Mouse (Mus musculus) C2C12 (cell line): Measurements from ENCODE around the gene Eef1akmt4.

Experiments used
- CEBPB ChIP-seq: IDR thresholded peaks from one replicate; pipeline ENCODE4 v1.6.1; 2011; ENCODE audit warnings: low read depth, mild to moderate bottlenecking, control low read depth, moderate library complexity
- CTCF ChIP-seq: IDR thresholded peaks from one replicate; pipeline ENCODE4 v1.5.1; 2011; ENCODE audit not compliant: control insufficient read depth, insufficient read depth, insufficient read length
- MAX ChIP-seq: IDR thresholded peaks from one replicate; pipeline ENCODE4 v1.6.1; 2011; ENCODE audit warnings: mild to moderate bottlenecking, control low read depth
- MYOD1 ChIP-seq: IDR thresholded peaks from one replicate; pipeline ENCODE4 v1.6.1; 2011; ENCODE audit warnings: low read depth; ENCODE audit not compliant: control insufficient read depth, insufficient read length
- USF1 ChIP-seq: IDR thresholded peaks from one replicate; pipeline ENCODE4 v1.6.1; 2011; ENCODE audit warnings: low read depth, mild to moderate bottlenecking, control low read depth, moderate library complexity

DNA sequence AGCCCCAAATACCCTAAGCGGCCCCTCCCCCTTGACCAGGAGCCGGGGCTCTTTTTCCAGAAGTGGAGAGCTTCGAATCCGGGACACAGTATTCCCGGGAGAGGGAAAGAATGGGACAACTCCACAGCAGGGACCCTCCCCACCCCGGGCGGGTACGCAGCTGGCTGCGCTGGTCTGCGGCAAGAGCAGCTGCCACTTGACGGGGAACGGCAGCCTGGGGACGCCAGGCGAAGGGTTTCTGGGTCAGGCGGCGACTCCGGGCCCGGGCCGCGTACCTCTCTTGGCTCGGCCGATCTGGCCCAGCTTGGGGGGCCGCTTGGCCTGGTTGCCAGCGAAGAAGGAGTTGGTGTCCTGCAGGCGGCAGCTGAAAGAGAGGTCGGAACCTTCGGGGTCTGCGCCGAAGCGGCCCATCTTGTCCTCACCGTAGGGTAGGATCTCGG is 9.4 kb downstream of the Eef1akmt4 start:
- no peak for TF ChIP-seq CTCF
- no peak for TF ChIP-seq MAX
- no peak for TF ChIP-seq CEBPB
- TF ChIP-seq USF1, result no peak
- TF ChIP-seq MYOD1, result no peak
